Mouse (Mus musculus) E14TG2a.4 (cell line): ENCODE results near the gene Olfr214.

Source experiments
- CTCF ChIP-seq: conservative IDR thresholded peaks from 2 replicates; pipeline ENCODE4 v1.5.1; 2014; ENCODE audit warnings: low read length
- POU5F1 ChIP-seq: IDR thresholded peaks from 2 replicates; pipeline ENCODE4 v1.6.1; 2014; ENCODE audit warnings: low read length, borderline replicate concordance

DNA sequence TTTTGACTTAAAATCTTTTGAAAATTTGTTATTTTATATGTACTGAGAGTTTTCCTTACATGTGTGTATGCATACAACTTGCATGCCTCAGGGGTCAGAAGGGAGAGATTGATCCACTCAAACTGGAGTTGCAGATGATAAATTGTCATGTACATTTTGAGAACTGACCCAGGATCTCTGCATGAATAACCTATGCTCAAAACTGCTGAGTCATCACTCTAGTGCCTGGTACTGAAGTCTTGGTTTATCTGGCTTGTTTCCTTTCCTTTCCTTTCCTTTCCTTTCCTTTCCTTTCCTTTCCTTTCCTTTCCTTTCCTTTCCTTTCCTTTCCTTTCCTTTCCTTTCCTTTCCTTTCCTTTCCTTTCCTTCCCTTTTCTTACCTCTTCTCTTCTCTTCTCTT, 39.2 kb upstream of the Olfr214 start:
- TF ChIP-seq CTCF (no peak), POU5F1 (no peak)
